Mouse (Mus musculus) heart, embryonic 15.5 days (tissue): Measurements from ENCODE around the gene Cox6a1. TPM values are rescaled to one million over a fixed set of nuclear protein-coding genes. Genes with fewer than 3 reads are reported as not detected.
A peak's percentile ranks its signal among the peaks of the same experiment; 100 is the strongest.

ENCODE experiments used
- ATAC-seq: fragments of 200-750 bp; cut with Nextera tagmentation; replicated peaks from 2 replicates; pipeline ENCODE4 v1.8.0; 2017; ENCODE audit warnings: low read depth, moderate TSS enrichment; ENCODE audit not compliant: insufficient number of reproducible peaks, insufficient read depth, low FRiP score
- H3K27ac ChIP-seq: fragments of 300-500 bp; sonication (generic); 2 replicates; pipeline ENCODE4 v1.5.1; 2015; ENCODE audit warnings: mild to moderate bottlenecking, inconsistent platforms
- H3K27me3 ChIP-seq: fragments of 300-500 bp; sonication (generic); 2 replicates; pipeline ENCODE4 v1.6.1; 2015; ENCODE audit warnings: inconsistent platforms
- H3K36me3 ChIP-seq: fragments of 300-500 bp; sonication (generic); 2 replicates; pipeline ENCODE4 v1.6.1; 2015; ENCODE audit warnings: mild to moderate bottlenecking, inconsistent platforms
- H3K4me1 ChIP-seq: fragments of 300-500 bp; sonication (generic); replicated peaks from 2 replicates; pipeline ENCODE4 v1.6.1; 2015; ENCODE audit warnings: inconsistent platforms
- H3K4me2 ChIP-seq: fragments of 300-500 bp; sonication (generic); 2 replicates; pipeline ENCODE4 v1.6.1; 2015; ENCODE audit warnings: inconsistent platforms, mild to moderate bottlenecking, moderate library complexity
- H3K4me3 ChIP-seq: fragments of 300-500 bp; sonication (generic); 2 replicates; pipeline ENCODE4 v1.5.1; 2015; ENCODE audit warnings: mild to moderate bottlenecking, inconsistent platforms
- H3K9ac ChIP-seq: fragments of 300-500 bp; sonication (generic); 2 replicates; pipeline ENCODE4 v1.6.1; 2015; ENCODE audit warnings: mild to moderate bottlenecking, inconsistent platforms
- H3K9me3 ChIP-seq: fragments of 300-500 bp; sonication (generic); replicated peaks from 2 replicates; pipeline ENCODE4 v1.6.1; 2016; ENCODE audit warnings: inconsistent platforms
- WGBS: fragments of 180-500 bp; shearing (Covaris S2); methylation state at CpG from one replicate; pipeline ENCODE4 v1.1.7; 2015; ENCODE audit warnings: mixed read lengths; 5-methylcytosine and 5-hydroxymethylcytosine counted together
- polyA plus RNA-seq: library from polyadenylated mRNA; unstranded; fragments of >200 nt; fragmentation: Nextera tagmentation; extraction: Ambion mirVana; gene quantifications from 2 replicates; pipeline ENCODE4 v1.2.1, GENCODE M21; 2015

Gene Cox6a1
- polyA plus RNA-seq, 1 experiment from 2014 or later: 1,479 TPM

DNA sequence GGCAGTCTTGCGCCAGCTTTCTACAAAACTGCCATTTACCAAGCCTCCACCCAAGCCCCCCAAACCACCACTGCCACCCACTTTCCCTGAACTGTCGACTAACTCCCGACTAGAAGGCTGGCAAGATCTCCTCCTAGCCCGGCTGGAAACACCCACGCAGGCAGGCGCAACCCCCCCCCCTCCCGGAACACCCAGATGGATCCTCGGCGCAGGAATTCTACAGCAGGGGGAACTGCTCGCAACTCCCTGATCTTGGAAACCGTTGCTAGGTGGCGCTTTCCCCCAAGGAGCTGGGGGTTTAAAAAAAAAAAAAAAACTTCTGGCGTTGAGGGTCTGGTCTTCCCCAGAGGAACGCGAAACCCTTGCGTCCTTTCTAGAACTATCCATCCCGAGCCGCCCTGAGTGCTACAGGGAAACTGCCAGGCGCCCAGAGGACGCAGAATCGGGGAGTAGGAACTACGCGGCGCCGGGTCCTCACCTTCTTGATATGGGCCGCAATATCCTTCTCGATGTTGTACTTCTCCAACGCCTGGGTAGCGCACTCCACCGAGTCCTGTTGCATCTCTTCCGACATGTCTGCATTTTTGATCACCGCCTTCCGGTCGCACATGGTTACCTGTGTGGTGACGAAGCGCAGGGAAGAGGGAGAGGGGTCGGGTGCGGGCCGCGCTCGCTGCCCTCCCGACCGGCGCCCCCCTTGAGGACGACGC, 48.6 kb downstream of the Cox6a1 start:
- peak; percentile 2 for ATAC-seq
- H3K4me3 ChIP-seq: peak overlapping the region; percentile 97

DNA sequence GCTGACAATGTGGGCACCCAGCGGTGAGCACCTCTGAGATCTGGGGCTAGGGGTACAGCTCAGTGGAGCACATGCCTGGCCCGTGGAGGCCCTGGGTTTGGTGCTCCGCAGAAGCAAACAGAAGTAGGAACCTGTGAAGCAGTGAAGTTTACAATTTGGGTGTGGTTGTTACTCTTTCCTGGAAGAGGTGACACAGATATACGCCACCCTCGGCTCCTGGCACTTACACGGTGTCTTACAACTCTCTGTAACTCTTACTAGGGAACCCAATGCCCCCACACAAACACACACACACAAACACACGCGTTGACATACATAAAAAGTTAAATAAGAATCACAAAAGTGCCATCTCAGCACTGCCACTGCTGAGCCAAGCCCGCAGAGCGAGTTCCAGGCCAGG, 52.4 kb downstream of the Cox6a1 start:
- 78% methylated on average over 10 of the region's 10 CpGs for WGBS
- Histone ChIP-seq H3K36me3 (peaks cover 52% of the 10 kb centered on the region), H3K27me3 (no peaks in the 10 kb centered on the region), H3K4me3 (no peak overlapping the region), H3K27ac (no peak overlapping the region), H3K4me1 (peaks cover 22% of the 10 kb centered on the region), H3K4me2 (no peak overlapping the region), H3K9me3 (no peaks in the 10 kb centered on the region), H3K9ac (no peak overlapping the region)
- ATAC-seq: no peak

More for the DNA sequence above, 48.6 kb downstream of the Cox6a1 start:
- H3K9me3 ChIP-seq: no peaks in the 10 kb centered on the region
- under 1% methylated on average over 46 of the region's 46 CpGs for WGBS
- peak overlapping the region; percentile 94 for H3K27ac ChIP-seq
- H3K9ac ChIP-seq: peak overlapping the region; percentile 92
- no peaks in the 10 kb centered on the region for H3K27me3 ChIP-seq
- H3K36me3 ChIP-seq: peaks cover 35% of the 10 kb centered on the region
- peak overlapping the region; percentile 65 for H3K4me2 ChIP-seq
- H3K4me1 ChIP-seq: peaks cover 29% of the 10 kb centered on the region

Other genes with a start within 250 kb of the Cox6a1 start
- 122 and 123 TPM in 2 replicates for gene Acads, start 229.6 kb downstream of the Cox6a1 start, polyA plus RNA-seq
- 18.1 and 21.8 TPM in 2 replicates for gene Unc119b, start 214.0 kb downstream of the Cox6a1 start, polyA plus RNA-seq
- gene Mlec, start 190.8 kb downstream of the Cox6a1 start, polyA plus RNA-seq: 54.4 and 76.7 TPM in 2 replicates
- gene Cabp1, start 154.6 kb downstream of the Cox6a1 start, polyA plus RNA-seq: 0.96 and 1.2 TPM in 2 replicates
- gene Pop5, start 113.1 kb downstream of the Cox6a1 start, polyA plus RNA-seq: 56.2 and 60.3 TPM in 2 replicates
- 131 and 156 TPM in 2 replicates for gene Rnf10, start 76.1 kb downstream of the Cox6a1 start, polyA plus RNA-seq
- 72.3 and 83.3 TPM in 2 replicates for gene Coq5, start 69.3 kb downstream of the Cox6a1 start, polyA plus RNA-seq
- 1,079 and 1,146 TPM in 2 replicates for gene Dynll1, start 48.0 kb downstream of the Cox6a1 start, polyA plus RNA-seq
- gene Srsf9, start 21.8 kb downstream of the Cox6a1 start, polyA plus RNA-seq: 99.0 and 118 TPM in 2 replicates
- gene Gatc, start 7.8 kb downstream of the Cox6a1 start, polyA plus RNA-seq: 21.5 and 23.7 TPM in 2 replicates
- 35.2 and 39.2 TPM in 2 replicates for gene Triap1, start 7.8 kb downstream of the Cox6a1 start, polyA plus RNA-seq
- 2.0 and 3.5 TPM in 2 replicates for gene Msi1, start 80.6 kb upstream of the Cox6a1 start, polyA plus RNA-seq
- gene Pla2g1b, start 117.3 kb upstream of the Cox6a1 start, polyA plus RNA-seq: 0.32 and 0.52 TPM in 2 replicates
- gene Sirt4, start 135.7 kb upstream of the Cox6a1 start, polyA plus RNA-seq: 20.9 TPM in 2 replicates
- 33.5 and 46.2 TPM in 2 replicates for gene Pxn, start 157.7 kb upstream of the Cox6a1 start, polyA plus RNA-seq
- 925 and 1,001 TPM in 2 replicates for gene Rplp0, start 210.5 kb upstream of the Cox6a1 start, polyA plus RNA-seq
- gene Gcn1l1, start 216.3 kb upstream of the Cox6a1 start, polyA plus RNA-seq: 20.9 and 28.8 TPM in 2 replicates